Mouse (Mus musculus) lung, postnatal 0 days (tissue): ENCODE measurements around the gene Fzd9.

ENCODE experiments used
- CTCF ChIP-seq: IDR thresholded peaks from 2 replicates; pipeline ENCODE4 v1.5.1; 2016; ENCODE audit warnings: antibody characterized with exemption, mild to moderate bottlenecking
- EP300 ChIP-seq: IDR thresholded peaks from 2 replicates; pipeline ENCODE4 v1.6.1; 2016; ENCODE audit warnings: antibody characterized with exemption, mild to moderate bottlenecking, control low read depth

- TF ChIP-seq CTCF (peak; percentile 86), EP300 (no peak)
These were observed 14.5 kb downstream of the Fzd9 start for GRCm38 (mm10) chr5:135236571-135236970.
